Mouse (Mus musculus) layer of hippocampus, adult 6 months (tissue): ENCODE measurements around the gene Tapbp. TPM values are rescaled to one million over a fixed set of nuclear protein-coding genes. Genes with fewer than 3 reads are reported as not detected.

Experiments used
- long read RNA-seq, 2 experiments: library from polyadenylated mRNA; unstranded; transcript quantifications; one replicate each; pipeline ENCODE4 v2.0.0; 2019 to 2020
- microRNA-seq: library from miRNA; unstranded; fragments of <30 nt; microRNA quantifications from one replicate; pipeline ENCODE4 v1.2.0, GENCODE M21; 2020
- polyA plus RNA-seq: library from polyadenylated mRNA; unstranded; fragments of <200 nt; fragmentation: Nextera tagmentation; gene quantifications from 2 replicates; pipeline ENCODE4 v1.2.3, GENCODE M21; 2021

Gene Tapbp
- 28.3 and 30.0 TPM in 2 replicates for polyA plus RNA-seq
- long read RNA-seq, experiment 1, transcript Tapbp-201 (8 exons, 2,898 nt), result minor isoform, 18 of 58 reads
- long read RNA-seq, experiment 1, transcript Tapbp-206 (8 exons, 2,589 nt), result major isoform, 25 of 58 reads
- long read RNA-seq, experiment 1, partial matches to known transcripts, result 6 of 58 reads
- long read RNA-seq, experiment 1, other reads (novel, unspliced or antisense), result 6 of 58 reads
- long read RNA-seq, experiment 2, transcript Tapbp-201 (8 exons, 2,898 nt), result minor isoform, 49 of 148 reads
- long read RNA-seq, experiment 2, transcript Tapbp-206 (8 exons, 2,589 nt), result major isoform, 74 of 148 reads
- long read RNA-seq, experiment 2, partial matches to known transcripts, result 15 of 148 reads
- long read RNA-seq, experiment 2, other reads (novel, unspliced or antisense), result 9 of 148 reads

GRCm38 (mm10) chr17:33915671-33916250, at the start of gene Tapbp, which contains the start of gene Zbtb22:
Gene Tapbp (plus strand): TSS chr17:33915899.
Gene Zbtb22 (plus strand): TSS chr17:33915904.

DNA sequence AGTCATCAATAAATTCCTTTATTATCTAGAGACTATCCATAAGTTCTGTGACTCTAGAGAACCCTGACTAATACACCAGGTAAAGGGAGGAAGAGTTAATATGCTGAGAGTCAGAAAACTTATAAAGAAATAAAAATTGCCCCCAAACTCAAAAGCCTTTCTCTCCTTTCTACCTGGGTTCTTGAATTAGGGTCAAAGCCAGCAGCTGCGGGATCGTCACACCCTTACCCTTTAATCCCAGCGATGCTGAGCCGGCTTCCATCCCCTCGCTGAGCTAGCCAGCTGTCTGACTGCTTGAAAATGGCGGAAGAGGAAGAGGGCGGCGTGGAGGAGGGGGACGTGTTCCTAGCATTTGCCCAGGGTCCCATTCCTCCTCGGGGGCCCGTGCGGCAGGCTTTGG, 42.2 kb upstream of the Tapbp start, which contains the start of gene Gm7029:
Gene Gm7029, plus strand, starts transcription at position 301 of the 400 bp plus-strand sequence.

GRCm38 (mm10) chr17:33890533-33891059, 25.1 kb upstream of the Tapbp start, which contains the start of gene Kifc1:
Gene Kifc1 (minus strand): TSS chr17:33890661.

DNA sequence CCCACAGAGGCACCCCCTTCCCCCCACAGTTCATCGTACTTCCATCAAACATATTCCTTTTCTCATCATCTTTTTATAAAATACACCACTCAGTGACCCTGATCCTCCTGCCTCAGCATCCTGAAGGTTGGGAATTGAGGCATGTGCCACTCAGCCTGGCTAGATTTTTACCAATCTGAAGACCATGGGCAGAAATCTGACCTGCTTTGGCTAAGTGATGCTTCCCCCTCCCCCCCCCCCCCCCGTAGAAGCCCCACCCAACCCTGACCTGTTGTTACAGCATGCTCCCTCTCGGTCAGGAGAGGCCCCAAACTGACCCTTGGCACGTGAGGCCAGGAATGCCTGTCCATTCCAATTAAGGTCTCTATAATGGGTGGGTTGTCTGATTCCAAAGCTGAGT, 10.9 kb upstream of the Tapbp start, which contains the start of gene Platr17:
Gene Platr17, plus strand, starts transcription at position 301 of the 400 bp plus-strand sequence.

DNA sequence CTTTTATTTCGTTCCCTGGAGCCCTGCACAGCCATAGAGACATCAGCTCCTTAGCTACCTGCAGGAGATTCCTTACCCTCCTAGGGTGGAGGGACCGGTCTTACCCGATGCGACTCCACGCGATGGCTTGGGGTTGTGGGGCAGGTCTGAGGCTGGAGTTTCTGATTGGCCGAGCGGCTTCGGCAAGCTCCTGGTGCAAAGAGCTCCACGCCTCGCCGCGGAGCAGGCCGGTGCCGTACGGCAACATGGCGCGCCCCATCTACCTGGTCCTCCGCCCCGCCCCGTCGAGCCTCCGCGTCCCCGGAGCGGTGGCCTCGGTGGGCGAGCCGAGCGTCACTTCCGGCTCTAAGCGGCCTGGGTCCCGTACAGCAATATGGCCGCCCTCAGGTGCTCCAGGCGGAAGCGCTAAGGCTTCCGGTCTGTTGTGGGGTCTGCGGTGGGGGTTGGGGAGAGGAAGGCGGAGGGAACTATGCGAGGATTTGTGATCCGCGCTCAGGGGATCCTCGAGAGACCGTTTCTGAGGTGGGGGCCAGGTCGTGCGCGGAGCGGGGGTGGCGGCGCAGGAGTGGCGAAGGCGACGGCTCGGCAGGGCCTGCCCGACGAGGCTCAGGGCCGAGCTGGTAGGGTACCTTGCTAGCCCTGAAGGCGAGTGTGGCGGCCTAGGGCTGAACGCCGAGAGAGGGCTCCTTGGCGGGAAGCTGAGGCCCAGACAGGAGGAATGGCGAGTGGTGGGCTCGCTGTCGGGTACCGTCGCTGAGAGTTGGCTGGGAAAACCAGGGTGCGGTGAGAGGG, 6.4 kb upstream of the Tapbp start, which contains the start of gene Daxx:
Gene Daxx, plus strand, starts transcription at position 338 of the 792 bp plus-strand sequence.

DNA sequence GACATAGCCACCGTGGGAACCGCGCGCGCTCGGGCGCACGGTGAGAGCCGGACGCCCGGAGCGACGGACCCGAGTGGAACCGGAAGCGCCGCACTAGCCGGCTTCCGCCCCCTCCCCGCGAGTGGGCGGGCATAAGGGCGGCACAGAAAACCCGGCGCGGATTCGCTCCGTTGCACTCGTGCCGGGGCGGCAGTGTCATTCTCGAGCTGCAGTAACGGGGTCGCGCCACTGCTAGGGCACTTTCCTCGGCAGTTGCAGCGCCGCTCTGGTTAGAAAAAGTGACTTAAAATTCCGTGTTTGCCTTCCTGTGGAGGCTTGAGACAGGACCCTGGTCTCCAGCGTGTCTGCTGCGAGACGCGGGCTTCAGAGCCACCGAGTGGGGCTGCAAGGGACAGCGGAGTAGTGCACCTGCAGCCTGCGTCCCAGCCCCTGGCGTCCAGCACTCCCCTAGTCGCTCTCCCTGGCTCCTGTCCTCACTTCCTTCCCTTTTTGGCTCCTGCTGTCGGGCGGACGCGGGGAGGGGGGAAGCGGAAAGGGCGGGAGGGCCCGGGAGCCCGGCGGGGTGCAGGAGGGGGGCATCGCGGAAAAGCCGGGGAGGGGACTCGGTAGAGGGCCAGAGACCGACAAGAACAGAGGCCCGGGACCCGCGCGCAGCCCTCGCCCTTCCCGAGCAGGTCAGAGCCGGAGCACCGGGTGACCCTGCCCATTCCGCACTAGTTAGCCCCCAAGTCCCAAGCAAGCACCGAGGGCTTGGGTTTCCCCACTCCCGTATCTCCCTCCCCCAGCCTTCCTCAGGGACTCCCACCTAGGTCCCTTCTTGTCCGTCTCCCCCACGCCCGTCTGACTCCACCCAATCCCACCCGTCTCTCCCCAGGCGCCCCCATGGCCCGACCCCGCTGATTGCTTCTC, 13.9 kb downstream of the Tapbp start, which contains the start of gene Rgl2:
Gene Rgl2, plus strand, starts transcription at position 173 of the 909 bp plus-strand sequence.

DNA sequence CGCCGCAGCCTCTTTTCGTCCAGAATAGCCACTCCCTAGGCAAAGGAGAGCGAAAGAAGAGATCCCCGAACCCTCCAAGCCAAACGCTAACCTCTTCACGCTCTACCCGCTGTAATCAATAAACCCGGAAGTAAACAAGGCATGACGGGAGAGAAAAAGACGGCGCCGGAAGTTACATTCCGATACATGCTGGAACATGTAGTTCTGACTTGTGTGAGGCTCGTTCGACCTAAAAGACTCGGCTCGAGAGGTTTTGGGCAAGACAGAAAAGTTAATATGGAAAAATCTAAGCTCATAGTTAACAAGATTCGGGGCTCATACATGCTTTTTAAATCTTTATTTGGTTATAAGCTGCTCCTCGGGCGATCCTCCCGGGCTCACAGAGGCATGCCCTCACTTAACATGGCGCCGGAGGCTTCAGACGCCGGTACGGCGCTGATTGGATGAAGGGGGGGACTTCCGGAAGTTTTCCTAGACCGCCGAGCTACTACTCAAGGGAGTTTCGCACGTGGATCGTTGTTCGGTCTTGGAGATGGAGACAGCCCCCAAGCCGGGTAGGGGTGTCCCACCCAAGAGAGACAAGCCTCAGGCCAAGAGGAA, 24.6 kb downstream of the Tapbp start, which contains the start of the genes Pfdn6 and Wdr46:
Gene Pfdn6, minus strand, starts transcription at position 138 of the 600 bp plus-strand sequence.
Gene Wdr46, plus strand, starts transcription at position 455 of the 600 bp plus-strand sequence.

GRCm38 (mm10) chr17:33951021-33951946, 35.6 kb downstream of the Tapbp start, which contains the start of gene B3galt4:
Gene B3galt4 (minus strand): TSS chr17:33951488.

DNA sequence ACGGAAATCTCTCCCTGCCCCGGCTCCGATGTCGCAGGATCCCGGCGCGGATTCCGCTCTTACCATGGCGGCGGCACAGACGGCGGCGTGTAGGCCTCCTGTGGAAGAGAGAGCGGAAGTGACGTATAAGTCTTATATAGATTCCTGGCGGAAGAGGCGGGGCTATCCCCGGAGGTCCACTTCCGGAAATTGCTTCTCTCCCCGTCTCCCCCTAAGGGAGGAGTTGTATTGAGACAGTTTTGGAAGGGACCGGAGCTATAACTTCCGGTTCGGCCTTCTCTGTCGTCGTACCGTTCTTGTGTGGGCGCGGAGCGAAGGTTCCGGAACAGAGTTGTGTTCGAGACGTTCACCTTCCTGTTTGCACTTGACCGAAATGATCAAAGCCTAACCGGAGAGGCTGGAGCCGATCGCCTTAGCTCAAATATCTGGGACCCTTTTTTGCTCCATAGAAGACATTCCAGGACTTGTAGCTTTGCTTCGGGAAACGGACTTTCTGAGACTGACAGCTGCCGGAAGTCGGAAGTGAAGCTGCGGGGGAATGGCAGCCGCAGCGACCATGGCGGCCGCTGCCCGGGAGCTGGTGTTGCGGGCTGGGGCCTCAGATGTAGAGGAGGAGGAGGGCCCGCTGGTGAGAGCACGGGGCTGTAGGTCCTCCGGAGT, 40.0 kb downstream of the Tapbp start, which contains the start of the genes Vps52 and Rps18:
Gene Vps52, plus strand, starts transcription at position 258 of the 660 bp plus-strand sequence.
Gene Rps18, minus strand, starts transcription at position 447 of the 660 bp plus-strand sequence.

Small RNA genes within 50 kb of the gene (microRNA-seq; reads per million reads assigned to microRNA genes)
- not detected for gene Gm27740

Other genes starting within 250 kb of the Tapbp start
- gene Hnrnpm, start 229.0 kb upstream of the Tapbp start, polyA plus RNA-seq, result 45.8 and 55.2 TPM in 2 replicates
- 33.7 and 36.0 TPM in 2 replicates for gene March2, start 197.2 kb upstream of the Tapbp start, polyA plus RNA-seq
- gene Rab11b, start 155.4 kb upstream of the Tapbp start, polyA plus RNA-seq, result 642 and 757 TPM in 2 replicates
- 4.1 and 4.8 TPM in 2 replicates for gene Angptl4, start 134.1 kb upstream of the Tapbp start, polyA plus RNA-seq
- gene Kank3, start 105.4 kb upstream of the Tapbp start, polyA plus RNA-seq, result 18.6 and 21.5 TPM in 2 replicates
- gene Rps28, start 91.3 kb upstream of the Tapbp start, polyA plus RNA-seq, result 3,625 and 3,721 TPM in 2 replicates
- 965 and 1,137 TPM in 2 replicates for gene Ndufa7, start 91.3 kb upstream of the Tapbp start, polyA plus RNA-seq
- 51.3 and 62.0 TPM in 2 replicates for gene Cd320, start 72.8 kb upstream of the Tapbp start, polyA plus RNA-seq
- gene Gm7029, start 42.1 kb upstream of the Tapbp start, polyA plus RNA-seq, result not detected in 2 replicates
- 0.51 TPM in 1 of 2 replicates, not detected in the other for gene Kifc1, start 25.2 kb upstream of the Tapbp start, polyA plus RNA-seq
- 0.60 and 0.75 TPM in 2 replicates for gene Platr17, start 10.8 kb upstream of the Tapbp start, polyA plus RNA-seq
- 18.8 and 19.0 TPM in 2 replicates for gene Daxx, start 6.5 kb upstream of the Tapbp start, polyA plus RNA-seq
- gene Zbtb22, start within 50 bp of the Tapbp start, polyA plus RNA-seq, result 4.5 and 4.6 TPM in 2 replicates
- 4.3 and 4.4 TPM in 2 replicates for gene Rgl2, start 13.6 kb downstream of the Tapbp start, polyA plus RNA-seq
- 105 and 106 TPM in 2 replicates for gene Pfdn6, start 24.4 kb downstream of the Tapbp start, polyA plus RNA-seq
- gene Wdr46, start 24.8 kb downstream of the Tapbp start, polyA plus RNA-seq, result 5.0 and 6.5 TPM in 2 replicates
- gene B3galt4, start 35.6 kb downstream of the Tapbp start, polyA plus RNA-seq, result 2.0 and 2.1 TPM in 2 replicates
- gene Vps52, start 39.9 kb downstream of the Tapbp start, polyA plus RNA-seq, result 48.0 and 48.1 TPM in 2 replicates
- 812 and 816 TPM in 2 replicates for gene Rps18, start 40.1 kb downstream of the Tapbp start, polyA plus RNA-seq
- gene H2-K1, start 84.4 kb downstream of the Tapbp start, polyA plus RNA-seq, result 37.2 and 44.8 TPM in 2 replicates
- 3.7 TPM in 2 replicates for gene Ring1, start 108.8 kb downstream of the Tapbp start, polyA plus RNA-seq
- gene H2-Ke6, start 112.2 kb downstream of the Tapbp start, polyA plus RNA-seq, result 42.0 and 44.5 TPM in 2 replicates
- gene Slc39a7, start 115.8 kb downstream of the Tapbp start, polyA plus RNA-seq, result 68.1 and 70.9 TPM in 2 replicates
- gene Rxrb, start 115.9 kb downstream of the Tapbp start, polyA plus RNA-seq, result 10.4 and 11.9 TPM in 2 replicates
- 0.26 and 0.31 TPM in 2 replicates for gene Col11a2, start 123.5 kb downstream of the Tapbp start, polyA plus RNA-seq
- 1.9 TPM in 2 replicates for gene H2-Oa, start 176.4 kb downstream of the Tapbp start, polyA plus RNA-seq
- 41.6 and 44.5 TPM in 2 replicates for gene H2-DMa, start 203.6 kb downstream of the Tapbp start, polyA plus RNA-seq
- 39.6 and 50.6 TPM in 2 replicates for gene Brd2, start 206.7 kb downstream of the Tapbp start, polyA plus RNA-seq
- gene H2-DMb2, start 227.4 kb downstream of the Tapbp start, polyA plus RNA-seq, result 0.23 and 0.52 TPM in 2 replicates
- 4.0 and 6.9 TPM in 2 replicates for gene H2-DMb1, start 237.2 kb downstream of the Tapbp start, polyA plus RNA-seq